Mouse (Mus musculus): ENCODE data around the gene Mief2. TPM values are rescaled to one million over a fixed set of nuclear protein-coding genes. Genes with fewer than 3 reads are reported as not detected.

The Mief2 gene
- polyA plus RNA-seq, 1 experiment from 2014 or later = 19.0 TPM

Small RNAs within 50 kb of the gene (microRNA-seq; reads per million reads assigned to microRNA genes)
- gene Mir5100 = 4.8 reads per million, percentile 13 among the genes with 10 or more reads in this experiment

Other genes starting within 250 kb of the Mief2 start
- gene Alkbh5, start 192.0 kb upstream of the Mief2 start, polyA plus RNA-seq (2014; fragmentation: Nextera tagmentation; extraction: Ambion mirVana) = 33.9 and 39.3 TPM in 2 replicates
- 32.5 and 34.0 TPM in 2 replicates for gene Llgl1, start 28.7 kb upstream of the Mief2 start, polyA plus RNA-seq (2014; fragmentation: Nextera tagmentation; extraction: Ambion mirVana)
- gene Flii, start 1.1 kb upstream of the Mief2 start, polyA plus RNA-seq (2014; fragmentation: Nextera tagmentation; extraction: Ambion mirVana) = 74.7 and 80.1 TPM in 2 replicates
- 8.3 and 8.5 TPM in 2 replicates for gene Top3a, start 49.0 kb downstream of the Mief2 start, polyA plus RNA-seq (2014; fragmentation: Nextera tagmentation; extraction: Ambion mirVana)
- 4.6 and 4.9 TPM in 2 replicates for gene Smcr8, start 49.1 kb downstream of the Mief2 start, polyA plus RNA-seq (2014; fragmentation: Nextera tagmentation; extraction: Ambion mirVana)
- gene Shmt1, start 83.3 kb downstream of the Mief2 start, polyA plus RNA-seq (2014; fragmentation: Nextera tagmentation; extraction: Ambion mirVana) = 29.6 and 40.4 TPM in 2 replicates
- 27.6 and 30.2 TPM in 2 replicates for gene Dhrs7b, start 102.2 kb downstream of the Mief2 start, polyA plus RNA-seq (2014; fragmentation: Nextera tagmentation; extraction: Ambion mirVana)
- 63.3 and 67.3 TPM in 2 replicates for gene Tmem11, start 150.9 kb downstream of the Mief2 start, polyA plus RNA-seq (2014; fragmentation: Nextera tagmentation; extraction: Ambion mirVana)
- 20.4 and 21.1 TPM in 2 replicates for gene Natd1, start 186.4 kb downstream of the Mief2 start, polyA plus RNA-seq (2014; fragmentation: Nextera tagmentation; extraction: Ambion mirVana)
- gene Map2k3, start 203.6 kb downstream of the Mief2 start, polyA plus RNA-seq (2014; fragmentation: Nextera tagmentation; extraction: Ambion mirVana) = 59.2 and 62.6 TPM in 2 replicates

Measured in heart, embryonic 14.5 days (tissue).